Mouse (Mus musculus) C2C12 (cell line): ENCODE data around the gene Ece1. TPM values are rescaled to one million over a fixed set of nuclear protein-coding genes. Genes with fewer than 3 reads are reported as not detected.

ENCODE experiments used
- H3K27me3 ChIP-seq: one replicate; pipeline ENCODE4 v1.6.1; 2011; ENCODE audit not compliant: control insufficient read depth, insufficient read depth, insufficient read length
- H3K36me3 ChIP-seq: one replicate; pipeline ENCODE4 v1.6.1; 2011; ENCODE audit not compliant: control insufficient read depth, insufficient read depth
- H3K4me3 ChIP-seq: one replicate; pipeline ENCODE4 v1.5.1; 2011; ENCODE audit warnings: mild to moderate bottlenecking, control low read depth; ENCODE audit not compliant: poor library complexity, insufficient read depth, severe bottlenecking
- H3K79me2 ChIP-seq: one replicate; pipeline ENCODE4 v1.6.1; 2011; ENCODE audit not compliant: control insufficient read depth, insufficient read depth
- H3K79me3 ChIP-seq: one replicate; pipeline ENCODE4 v1.6.1; 2011; ENCODE audit warnings: low read depth, control low read depth
- H3ac ChIP-seq: one replicate; pipeline ENCODE3; 2011; ENCODE audit warnings: low read depth; ENCODE audit not compliant: control insufficient read depth, insufficient read length
- CEBPB ChIP-seq: IDR thresholded peaks from one replicate; pipeline ENCODE4 v1.6.1; 2011; ENCODE audit warnings: low read depth, mild to moderate bottlenecking, control low read depth, moderate library complexity
- CTCF ChIP-seq: IDR thresholded peaks from one replicate; pipeline ENCODE4 v1.5.1; 2011; ENCODE audit not compliant: control insufficient read depth, insufficient read depth, insufficient read length
- FOSL1 ChIP-seq: IDR thresholded peaks from one replicate; pipeline ENCODE4 v1.8.0; 2011; ENCODE audit warnings: mild to moderate bottlenecking, low read length; ENCODE audit not compliant: poor library complexity, insufficient read depth, severe bottlenecking
- MAX ChIP-seq: IDR thresholded peaks from one replicate; pipeline ENCODE4 v1.6.1; 2011; ENCODE audit warnings: mild to moderate bottlenecking, control low read depth
- MYOD1 ChIP-seq: IDR thresholded peaks from one replicate; pipeline ENCODE4 v1.6.1; 2011; ENCODE audit warnings: low read depth; ENCODE audit not compliant: control insufficient read depth, insufficient read length
- MYOG ChIP-seq: IDR thresholded peaks from one replicate; pipeline ENCODE4 v1.6.1; 2011; ENCODE audit not compliant: control insufficient read depth, insufficient read length; ENCODE audit errors: extremely low read depth
- USF1 ChIP-seq: IDR thresholded peaks from one replicate; pipeline ENCODE4 v1.6.1; 2011; ENCODE audit warnings: low read depth, mild to moderate bottlenecking, control low read depth, moderate library complexity
- polyA plus RNA-seq: library from polyadenylated mRNA; unstranded; fragments of >200 nt; fragmentation: generic; extraction: Trizol; gene quantifications from one replicate; pipeline ENCODE4 v1.2.1, GENCODE M21; 2012; ENCODE audit warnings: missing spikeins

The Ece1 gene
- polyA plus RNA-seq, 1 experiment = 198 TPM

DNA sequence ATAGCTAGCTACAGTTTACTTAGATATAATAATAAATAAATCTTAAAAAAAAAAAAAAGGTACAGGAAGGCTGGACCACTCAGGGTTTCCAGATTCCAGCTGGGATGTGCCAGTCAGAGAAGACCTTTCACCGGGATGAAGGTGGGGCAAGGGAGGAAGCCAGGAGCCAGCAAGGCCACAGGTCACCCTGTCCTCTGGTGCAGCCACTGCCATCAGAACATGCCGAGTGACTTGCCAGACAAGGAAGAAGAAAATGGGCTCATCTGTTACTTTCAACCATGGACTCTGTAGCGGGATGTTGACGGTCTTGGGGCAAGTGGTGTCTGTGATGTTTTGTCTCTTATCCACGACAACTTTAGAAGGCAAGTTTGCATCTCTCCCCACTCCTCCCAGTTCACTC is 122.7 kb downstream of the Ece1 start:
- no peaks in the 10 kb centered on the region for H3K36me3 ChIP-seq
- H3K27me3 ChIP-seq = no peaks in the 10 kb centered on the region
- H3ac ChIP-seq = no peak overlapping the region
- H3K4me3 ChIP-seq = no peak overlapping the region
- H3K79me3 ChIP-seq = no peaks in the 10 kb centered on the region
- no peaks in the 10 kb centered on the region for H3K79me2 ChIP-seq
- TF ChIP-seq MAX = no peak
- no peak for TF ChIP-seq CEBPB
- no peak for TF ChIP-seq MYOD1
- TF ChIP-seq FOSL1 = no peak
- no peak for TF ChIP-seq CTCF
- no peak for TF ChIP-seq MYOG
- no peak for TF ChIP-seq USF1

DNA sequence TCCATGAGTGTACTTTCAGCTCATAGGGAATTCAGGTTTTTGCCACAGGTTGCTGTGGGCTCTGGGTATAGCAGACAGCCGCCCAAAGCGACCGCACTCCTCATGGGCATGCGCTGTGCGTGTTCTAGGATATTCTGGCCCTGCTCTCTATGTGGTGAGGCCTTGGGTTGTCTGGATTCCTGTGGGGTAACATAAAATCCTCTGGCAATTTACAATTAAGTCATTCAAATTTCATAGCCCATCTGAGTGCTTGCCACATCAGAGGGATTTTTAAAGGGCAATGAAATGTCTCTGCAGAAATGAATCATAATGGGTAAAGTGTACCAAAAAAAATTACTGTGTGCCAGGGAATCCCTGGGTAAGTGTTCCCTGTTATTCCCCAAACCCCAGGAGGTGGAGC is 127.4 kb downstream of the Ece1 start:
- peaks cover 5% of the 10 kb centered on the region for H3K79me2 ChIP-seq
- H3K4me3 ChIP-seq = no peak overlapping the region
- no peaks in the 10 kb centered on the region for H3K27me3 ChIP-seq
- H3ac ChIP-seq = no peak overlapping the region
- H3K79me3 ChIP-seq = peaks cover 5% of the 10 kb centered on the region
- H3K36me3 ChIP-seq = no peaks in the 10 kb centered on the region
- TF ChIP-seq MYOD1 (no peak), CEBPB (peak; percentile 18)

DNA sequence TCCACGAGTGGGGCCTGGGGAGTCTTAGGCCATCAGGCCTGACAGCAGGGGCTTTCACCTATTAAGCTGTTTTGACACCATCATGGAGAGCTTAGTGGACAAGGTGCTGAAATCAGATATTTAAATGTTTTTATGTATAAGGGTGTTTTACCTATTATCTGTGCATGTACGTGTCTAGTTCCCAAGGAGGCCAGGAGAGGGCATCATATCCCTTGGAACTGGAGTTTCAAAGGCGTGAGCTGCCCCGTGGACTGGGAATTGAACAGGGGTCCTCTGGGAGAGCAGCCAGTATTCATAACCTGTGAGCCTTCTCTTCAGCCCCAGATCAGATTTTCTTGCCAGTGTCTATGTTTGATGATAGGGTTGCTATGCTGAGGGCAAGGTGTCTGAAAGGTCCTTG is 128.4 kb downstream of the Ece1 start:
- Histone ChIP-seq H3K79me3 (peaks cover 15% of the 10 kb centered on the region), H3K79me2 (peaks cover 15% of the 10 kb centered on the region)
- TF ChIP-seq CEBPB = no peak

DNA sequence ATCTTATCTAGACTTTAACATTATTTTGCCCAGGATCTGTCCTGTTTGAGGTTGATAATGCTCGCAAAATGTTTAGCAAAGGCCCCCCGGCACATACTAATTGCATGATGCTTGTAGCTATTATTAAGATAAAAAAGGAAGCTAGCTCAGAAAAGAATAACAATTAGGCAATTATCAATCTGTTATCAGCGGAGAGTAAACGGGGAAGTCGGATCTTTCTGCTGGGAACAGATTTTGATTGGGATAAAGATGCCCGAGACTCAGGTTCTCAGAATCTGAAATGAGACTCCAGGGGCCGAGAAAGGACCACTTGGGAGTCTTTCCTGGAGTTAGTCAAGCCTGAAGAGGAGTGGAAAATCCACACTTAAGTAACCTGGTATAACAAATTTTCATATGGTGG is 129.2 kb downstream of the Ece1 start:
- Histone ChIP-seq H3K79me2 (peaks cover 24% of the 10 kb centered on the region), H3ac (no peak overlapping the region), H3K36me3 (peaks cover 8% of the 10 kb centered on the region), H3K27me3 (no peaks in the 10 kb centered on the region), H3K79me3 (peaks cover 23% of the 10 kb centered on the region), H3K4me3 (no peak overlapping the region)
- no peak for TF ChIP-seq USF1
- TF ChIP-seq MAX = no peak
- TF ChIP-seq CEBPB = no peak
- no peak for TF ChIP-seq MYOG
- no peak for TF ChIP-seq FOSL1
- no peak for TF ChIP-seq MYOD1
- no peak for TF ChIP-seq CTCF

More for the DNA sequence above, 128.4 kb downstream of the Ece1 start:
- peaks cover under 1% of the 10 kb centered on the region for H3K36me3 ChIP-seq
- no peak overlapping the region for H3K4me3 ChIP-seq
- no peak overlapping the region for H3ac ChIP-seq
- no peaks in the 10 kb centered on the region for H3K27me3 ChIP-seq

DNA sequence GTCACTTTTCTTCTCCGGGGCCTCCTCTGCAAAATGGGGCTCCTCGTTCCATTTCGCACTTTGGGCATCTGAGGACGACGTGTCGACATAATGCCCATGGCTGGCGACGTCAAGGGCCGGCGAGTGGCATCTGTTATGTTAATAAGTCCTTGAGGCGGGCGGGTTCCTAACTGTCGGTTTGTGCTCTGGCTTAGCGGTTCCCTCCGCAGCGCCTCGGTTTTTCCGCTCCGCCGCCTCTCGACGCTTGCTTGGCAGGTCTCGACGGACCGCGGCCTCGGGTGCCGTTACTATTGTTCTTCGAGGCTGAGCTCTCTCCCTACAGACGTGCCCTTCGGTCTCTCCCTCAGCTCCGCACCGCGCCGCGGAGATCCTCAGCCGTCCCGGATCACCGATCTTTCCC is 130.9 kb downstream of the Ece1 start, which contains the start of gene Eif4g3:
TSS of gene Eif4g3 (plus strand) at position 133 of the 400 bp plus-strand sequence.
- Histone ChIP-seq H3ac (peak within 1 kb of the TSS; percentile 88), H3K79me3 (peaks cover 35% of the 10 kb centered on the region), H3K27me3 (no peaks in the 10 kb centered on the region), H3K36me3 (peaks cover 15% of the 10 kb centered on the region), H3K4me3 (peak within 1 kb of the TSS; percentile 78), H3K79me2 (peaks cover 38% of the 10 kb centered on the region)
- TF ChIP-seq MYOG (no peak), CTCF (no peak), MYOD1 (no peak), USF1 (no peak), CEBPB (no peak), FOSL1 (no peak), MAX (no peak)

DNA sequence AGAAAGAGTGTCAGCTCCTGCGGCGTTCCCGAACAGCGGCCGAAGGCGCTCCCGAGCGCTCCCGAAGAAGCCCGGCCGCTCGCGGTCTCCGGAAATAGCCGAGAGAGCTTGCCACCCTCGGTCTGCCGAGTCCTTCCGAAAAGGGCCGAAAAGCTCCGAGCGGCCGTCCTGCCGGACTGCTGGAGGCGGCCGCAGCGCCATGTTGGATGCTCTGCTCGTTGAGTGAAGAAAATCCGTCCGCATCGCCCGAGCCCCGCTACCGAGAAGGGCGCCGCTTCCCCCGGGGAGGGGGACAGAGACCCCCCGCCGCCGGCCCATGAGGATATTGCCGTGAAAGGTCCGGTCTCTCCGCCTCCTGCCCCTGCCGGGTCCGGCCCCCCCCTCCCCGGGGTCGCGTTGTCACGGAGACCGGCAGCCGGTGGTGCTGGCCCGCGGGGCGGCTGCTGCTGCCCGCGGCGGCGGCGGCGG is 131.3 kb downstream of the Ece1 start:
- H3K27me3 ChIP-seq = no peaks in the 10 kb centered on the region
- peaks cover 38% of the 10 kb centered on the region for H3K79me3 ChIP-seq
- TF ChIP-seq MYOG (no peak), MAX (peak; percentile 57)
- H3K79me2 ChIP-seq = peaks cover 43% of the 10 kb centered on the region
- H3ac ChIP-seq = peak overlapping the region; percentile 88
- H3K36me3 ChIP-seq = peaks cover 19% of the 10 kb centered on the region
- H3K4me3 ChIP-seq = peak overlapping the region; percentile 78
